Mouse (Mus musculus): Measurements from ENCODE around the gene Gp9. TPM values are rescaled to one million over a fixed set of nuclear protein-coding genes. Genes with fewer than 3 reads are reported as not detected.

Gp9 gene
- polyA plus RNA-seq, 1 experiment = 2.6 TPM

GRCm38 (mm10) chr6:87739898-87740297, 38.0 kb upstream of the Gp9 start:
- Histone ChIP-seq H3K27me3 (ENCODE audit: control insufficient read depth, insufficient read depth, low read length) (no peaks in the 10 kb centered on the region), H3K27ac (ENCODE audit: control insufficient read depth, insufficient read depth, low read length) (no peak overlapping the region), H3K36me3 (ENCODE audit: control insufficient read depth, insufficient read depth, low read length) (no peaks in the 10 kb centered on the region), H3K4me3 (ENCODE audit: control insufficient read depth, insufficient read depth, low read length) (no peak overlapping the region), H3K4me1 (replicated peaks; ENCODE audit: control insufficient read depth, insufficient read depth, low read length) (0 out of 2 replicates have a peak, but pooled peaks cover 3% of the 10 kb centered on the region)
- WGBS = 13% methylated on average over 6 of the region's 6 CpGs
- no peak for DNase-seq
- TF ChIP-seq POLR2A (IDR thresholded peaks at IDR 0.05; ENCODE audit: control insufficient read depth, extremely low read depth, insufficient read depth, low read length, poor library complexity) = no peak
- TF ChIP-seq CTCF (IDR thresholded peaks at IDR 0.05; ENCODE audit: borderline replicate concordance, control insufficient read depth, extremely low read depth, insufficient read depth, low read length, poor library complexity) = no peak

- 0 out of 2 replicates have a peak, but pooled peaks cover 3% of the 10 kb centered on the region for H3K4me1 ChIP-seq (replicated peaks; ENCODE audit: control insufficient read depth, insufficient read depth, low read length)
- no peaks in the 10 kb centered on the region for H3K36me3 ChIP-seq (ENCODE audit: control insufficient read depth, insufficient read depth, low read length)
- H3K4me3 ChIP-seq (ENCODE audit: control insufficient read depth, insufficient read depth, low read length) = no peak overlapping the region
- no peak overlapping the region for H3K27ac ChIP-seq (ENCODE audit: control insufficient read depth, insufficient read depth, low read length)
- no peaks in the 10 kb centered on the region for H3K27me3 ChIP-seq (ENCODE audit: control insufficient read depth, insufficient read depth, low read length)
- DNase-seq = no peak
- no peak for TF ChIP-seq POLR2A (IDR thresholded peaks at IDR 0.05; ENCODE audit: control insufficient read depth, extremely low read depth, insufficient read depth, low read length, poor library complexity)
- no peak for TF ChIP-seq CTCF (IDR thresholded peaks at IDR 0.05; ENCODE audit: borderline replicate concordance, control insufficient read depth, extremely low read depth, insufficient read depth, low read length, poor library complexity)
These were observed 37.4 kb upstream of the Gp9 start for GRCm38 (mm10) chr6:87740496-87740895.

DNA sequence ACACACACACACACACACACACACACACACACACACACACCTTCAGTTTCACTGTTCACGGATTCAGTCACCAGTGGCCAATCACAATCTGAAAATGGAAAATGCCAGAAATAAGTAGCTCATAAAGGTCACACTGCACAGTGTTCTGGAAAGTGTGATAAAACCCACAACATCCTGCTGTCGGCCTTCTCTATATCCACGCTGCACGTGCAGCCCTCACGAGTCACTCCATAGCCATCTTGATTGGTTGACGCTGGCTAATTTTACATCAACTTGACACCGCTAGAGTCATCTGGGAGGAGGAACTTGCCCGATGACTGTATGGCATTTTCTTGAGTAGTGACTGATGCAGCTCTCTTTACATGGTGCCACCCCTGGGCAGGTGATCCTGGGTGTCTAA, 35.9 kb upstream of the Gp9 start:
- Histone ChIP-seq H3K36me3 (ENCODE audit: control insufficient read depth, insufficient read depth, low read length) (no peaks in the 10 kb centered on the region), H3K4me3 (ENCODE audit: control insufficient read depth, insufficient read depth, low read length) (no peak overlapping the region), H3K27me3 (ENCODE audit: control insufficient read depth, insufficient read depth, low read length) (no peaks in the 10 kb centered on the region), H3K4me1 (replicated peaks; ENCODE audit: control insufficient read depth, insufficient read depth, low read length) (0 out of 2 replicates have a peak, but pooled peaks cover 3% of the 10 kb centered on the region), H3K27ac (ENCODE audit: control insufficient read depth, insufficient read depth, low read length) (no peak overlapping the region)
- no peak for TF ChIP-seq POLR2A (IDR thresholded peaks at IDR 0.05; ENCODE audit: control insufficient read depth, extremely low read depth, insufficient read depth, low read length, poor library complexity)
- no peak for TF ChIP-seq CTCF (IDR thresholded peaks at IDR 0.05; ENCODE audit: borderline replicate concordance, control insufficient read depth, extremely low read depth, insufficient read depth, low read length, poor library complexity)
- DNase-seq = no peak
- 38% methylated on average over 8 of the region's 8 CpGs for WGBS

DNA sequence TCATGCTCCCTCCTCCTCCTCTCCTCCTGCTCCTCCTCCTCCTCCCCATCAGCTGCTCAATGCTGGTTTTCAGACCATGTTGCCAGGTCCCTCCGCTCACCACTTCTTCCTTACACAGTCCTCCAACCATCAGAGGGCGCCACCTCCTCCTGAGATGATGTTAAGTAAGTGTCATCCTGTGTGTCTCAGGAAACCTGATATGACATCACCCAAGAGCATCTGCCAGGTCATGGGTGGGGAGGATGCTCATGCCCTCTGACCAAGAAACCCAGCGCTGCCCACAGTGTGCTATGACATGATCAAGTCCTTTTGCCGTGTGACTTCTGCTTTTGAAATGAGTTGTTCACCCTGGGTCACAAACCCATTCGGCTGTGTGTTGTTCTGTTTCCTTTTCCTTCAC, 35.1 kb upstream of the Gp9 start:
- no peak overlapping the region for H3K4me3 ChIP-seq (ENCODE audit: control insufficient read depth, insufficient read depth, low read length)
- H3K4me1 ChIP-seq (replicated peaks; ENCODE audit: control insufficient read depth, insufficient read depth, low read length) = 0 out of 2 replicates have a peak, but pooled peaks cover 3% of the 10 kb centered on the region
- H3K27ac ChIP-seq (ENCODE audit: control insufficient read depth, insufficient read depth, low read length) = no peak overlapping the region
- no peak for DNase-seq
- TF ChIP-seq CTCF (IDR thresholded peaks at IDR 0.05; ENCODE audit: borderline replicate concordance, control insufficient read depth, extremely low read depth, insufficient read depth, low read length, poor library complexity) = no peak
- no peak for TF ChIP-seq POLR2A (IDR thresholded peaks at IDR 0.05; ENCODE audit: control insufficient read depth, extremely low read depth, insufficient read depth, low read length, poor library complexity)
- H3K36me3 ChIP-seq (ENCODE audit: control insufficient read depth, insufficient read depth, low read length) = no peaks in the 10 kb centered on the region
- 72% methylated on average over 5 of the region's 5 CpGs for WGBS
- no peaks in the 10 kb centered on the region for H3K27me3 ChIP-seq (ENCODE audit: control insufficient read depth, insufficient read depth, low read length)

GRCm38 (mm10) chr6:87743281-87743680, 34.6 kb upstream of the Gp9 start:
- TF ChIP-seq CTCF (IDR thresholded peaks at IDR 0.05; ENCODE audit: borderline replicate concordance, control insufficient read depth, extremely low read depth, insufficient read depth, low read length, poor library complexity) (no peak), POLR2A (IDR thresholded peaks at IDR 0.05; ENCODE audit: control insufficient read depth, extremely low read depth, insufficient read depth, low read length, poor library complexity) (no peak)
- DNase-seq = no peak
- H3K27me3 ChIP-seq (ENCODE audit: control insufficient read depth, insufficient read depth, low read length) = no peaks in the 10 kb centered on the region
- H3K4me1 ChIP-seq (replicated peaks; ENCODE audit: control insufficient read depth, insufficient read depth, low read length) = 0 out of 2 replicates have a peak, but pooled peaks cover 3% of the 10 kb centered on the region
- 85% methylated on average over 5 of the region's 5 CpGs for WGBS
- H3K36me3 ChIP-seq (ENCODE audit: control insufficient read depth, insufficient read depth, low read length) = no peaks in the 10 kb centered on the region
- H3K27ac ChIP-seq (ENCODE audit: control insufficient read depth, insufficient read depth, low read length) = no peak overlapping the region
- no peak overlapping the region for H3K4me3 ChIP-seq (ENCODE audit: control insufficient read depth, insufficient read depth, low read length)

GRCm38 (mm10) chr6:87744632-87745031, 33.2 kb upstream of the Gp9 start:
- TF ChIP-seq CTCF (IDR thresholded peaks at IDR 0.05; ENCODE audit: borderline replicate concordance, control insufficient read depth, extremely low read depth, insufficient read depth, low read length, poor library complexity) (no peak), POLR2A (IDR thresholded peaks at IDR 0.05; ENCODE audit: control insufficient read depth, extremely low read depth, insufficient read depth, low read length, poor library complexity) (no peak)
- H3K27ac ChIP-seq (ENCODE audit: control insufficient read depth, insufficient read depth, low read length) = no peak overlapping the region
- no peaks in the 10 kb centered on the region for H3K36me3 ChIP-seq (ENCODE audit: control insufficient read depth, insufficient read depth, low read length)
- DNase-seq = no peak
- no peaks in the 10 kb centered on the region for H3K27me3 ChIP-seq (ENCODE audit: control insufficient read depth, insufficient read depth, low read length)
- H3K4me1 ChIP-seq (replicated peaks; ENCODE audit: control insufficient read depth, insufficient read depth, low read length) = 0 out of 2 replicates have a peak, but pooled peaks cover under 1% of the 10 kb centered on the region
- H3K4me3 ChIP-seq (ENCODE audit: control insufficient read depth, insufficient read depth, low read length) = no peak overlapping the region
- WGBS = 72% methylated on average over 3 of the region's 3 CpGs

GRCm38 (mm10) chr6:87745301-87745700, 32.6 kb upstream of the Gp9 start:
- Histone ChIP-seq H3K36me3 (ENCODE audit: control insufficient read depth, insufficient read depth, low read length) (no peaks in the 10 kb centered on the region), H3K27me3 (ENCODE audit: control insufficient read depth, insufficient read depth, low read length) (no peaks in the 10 kb centered on the region), H3K4me1 (replicated peaks; ENCODE audit: control insufficient read depth, insufficient read depth, low read length) (no peaks in the 10 kb centered on the region), H3K27ac (ENCODE audit: control insufficient read depth, insufficient read depth, low read length) (no peak overlapping the region), H3K4me3 (ENCODE audit: control insufficient read depth, insufficient read depth, low read length) (no peak overlapping the region)
- 77% methylated on average over 1 of the region's 1 CpGs for WGBS
- DNase-seq = no peak
- TF ChIP-seq POLR2A (IDR thresholded peaks at IDR 0.05; ENCODE audit: control insufficient read depth, extremely low read depth, insufficient read depth, low read length, poor library complexity) (no peak), CTCF (IDR thresholded peaks at IDR 0.05; ENCODE audit: borderline replicate concordance, control insufficient read depth, extremely low read depth, insufficient read depth, low read length, poor library complexity) (no peak)

Measured in thymus, adult 2 months (tissue).